Mouse (Mus musculus) inflammation-experienced regulatory T-cells, adult 6 months (primary cell): ENCODE measurements around the gene Mettl11b. TPM values are rescaled to one million over a fixed set of nuclear protein-coding genes. Genes with fewer than 3 reads are reported as not detected.
"Not testable (repeated sequence)": the region's sequence is repeated elsewhere in the genome, so short reads cannot be mapped to it uniquely, and the experiment has no call there.

ENCODE experiments used
- ATAC-seq: one replicate; pipeline ENCODE4 v1.8.0; 2017
- polyA plus RNA-seq, 3 experiments: library from polyadenylated mRNA; unstranded; fragments of 100-300 nt; shearing (Covaris generic); gene quantifications; one replicate each; pipeline ENCODE4 v1.2.1; 2017

The Mettl11b gene
- polyA plus RNA-seq: not detected

- no peak for ATAC-seq
Observed at GRCm38 (mm10) chr1:163725106-163725759, at the start of gene Mettl11b. TSS of gene Mettl11b (minus strand) at chr1:163725232.

GRCm38 (mm10) chr1:163757462-163758207 is 32.6 kb upstream of the Mettl11b start:
- no peak for ATAC-seq

- no peak for ATAC-seq
Observed at GRCm38 (mm10) chr1:163751360-163751992, 26.4 kb upstream of the Mettl11b start.

GRCm38 (mm10) chr1:163737239-163737533 is 12.2 kb upstream of the Mettl11b start:
- no peak for ATAC-seq

- ATAC-seq: no peak
Observed at GRCm38 (mm10) chr1:163736441-163737238, 11.6 kb upstream of the Mettl11b start.

GRCm38 (mm10) chr1:163731166-163731565 is 6.1 kb upstream of the Mettl11b start:
- not testable (repeated sequence) for ATAC-seq

GRCm38 (mm10) chr1:163723913-163724312 is 1.1 kb downstream of the Mettl11b start:
- ATAC-seq: no peak

- ATAC-seq: no peak
Observed at GRCm38 (mm10) chr1:163708618-163709017, 16.4 kb downstream of the Mettl11b start.

GRCm38 (mm10) chr1:163700571-163700970 is 24.5 kb downstream of the Mettl11b start:
- no peak for ATAC-seq

GRCm38 (mm10) chr1:163699702-163700101 is 25.3 kb downstream of the Mettl11b start:
- ATAC-seq: no peak

- ATAC-seq: no peak
Observed at GRCm38 (mm10) chr1:163691860-163692259, 33.2 kb downstream of the Mettl11b start.

GRCm38 (mm10) chr1:163682935-163683430 is 42.0 kb downstream of the Mettl11b start:
- ATAC-seq: no peak

GRCm38 (mm10) chr1:163682127-163682526 is 42.9 kb downstream of the Mettl11b start:
- no peak for ATAC-seq

GRCm38 (mm10) chr1:163672866-163673265 is 52.2 kb downstream of the Mettl11b start:
- no peak for ATAC-seq

- no peak for ATAC-seq
Observed at GRCm38 (mm10) chr1:163671326-163671725, 53.7 kb downstream of the Mettl11b start.

- ATAC-seq: no peak
Observed at GRCm38 (mm10) chr1:163670702-163671101, 54.3 kb downstream of the Mettl11b start.

- ATAC-seq: no peak
Observed at GRCm38 (mm10) chr1:163669936-163670335, 55.1 kb downstream of the Mettl11b start.

GRCm38 (mm10) chr1:163662416-163662815 is 62.6 kb downstream of the Mettl11b start:
- no peak for ATAC-seq

GRCm38 (mm10) chr1:163658535-163658928 is 66.5 kb downstream of the Mettl11b start:
- ATAC-seq: no peak

GRCm38 (mm10) chr1:163657766-163658534 is 67.1 kb downstream of the Mettl11b start:
- ATAC-seq: no peak

- no peak for ATAC-seq
Observed at GRCm38 (mm10) chr1:163657056-163657455, 68.0 kb downstream of the Mettl11b start.

- no peak for ATAC-seq
Observed at GRCm38 (mm10) chr1:163656432-163656831, 68.6 kb downstream of the Mettl11b start.
